Mouse (Mus musculus) MEL (cell line): ENCODE data around the gene Nap1l1. TPM values are rescaled to one million over a fixed set of nuclear protein-coding genes. Genes with fewer than 3 reads are reported as not detected.
A peak's percentile ranks its signal among the peaks of the same experiment; 100 is the strongest.

Source experiments
- DNase-seq: peaks from one replicate; pipeline ENCODE4 v3.0.0; 2011; ENCODE audit warnings: low read depth, low spot score
- H3K27ac ChIP-seq: 2 replicates; pipeline ENCODE4 v1.5.1; 2012; ENCODE audit warnings: low read depth, mild to moderate bottlenecking, control low read depth, low read length, moderate library complexity; ENCODE audit not compliant: control insufficient read depth
- H3K27me3 ChIP-seq, 2 experiments: fragments of 150-350 bp in 1 of 2; sonication (generic) in 1 of 2; 2 replicates each; pipeline ENCODE4 v1.6.1; 2012; ENCODE audit warnings: low read length in 2 of 2, mild to moderate bottlenecking in 2 of 2, improper control_type of control experiment in 1 of 2, moderate library complexity in 1 of 2; ENCODE audit not compliant: insufficient read depth in 2 of 2, control insufficient read depth in 1 of 2
- H3K36me3 ChIP-seq, 2 experiments: 2 replicates each; pipeline ENCODE4 v1.6.1; 2012 to 2014; ENCODE audit warnings: low read length in 2 of 2, improper control_type of control experiment in 1 of 2, inconsistent platforms in 1 of 2, mild to moderate bottlenecking in 1 of 2; ENCODE audit not compliant: insufficient read depth in 2 of 2, control insufficient read depth in 1 of 2
- H3K4me1 ChIP-seq, 2 experiments: fragments of 150-350 bp in 1 of 2; sonication (generic) in 1 of 2; 2 replicates each; pipeline ENCODE4 v1.6.1; 2012; ENCODE audit warnings: low read length in 2 of 2, improper control_type of control experiment in 1 of 2, mild to moderate bottlenecking in 1 of 2; ENCODE audit not compliant: insufficient read depth in 2 of 2, control insufficient read depth in 1 of 2
- H3K4me3 ChIP-seq, 2 experiments: fragments of 150-350 bp in 1 of 2; sonication (generic) in 1 of 2; 2 replicates each; pipeline ENCODE4 v1.5.1; 2012; ENCODE audit warnings: low read depth in 2 of 2, low read length in 2 of 2, mild to moderate bottlenecking in 2 of 2, moderate library complexity in 2 of 2, control low read depth in 1 of 2, improper control_type of control experiment in 1 of 2; ENCODE audit not compliant: control insufficient read depth in 1 of 2, insufficient read depth in 1 of 2
- H3K79me2 ChIP-seq: 2 replicates; pipeline ENCODE4 v1.6.1; 2012; ENCODE audit warnings: mild to moderate bottlenecking, low read length, moderate library complexity; ENCODE audit not compliant: control insufficient read depth, poor library complexity, insufficient read depth
- H3K9ac ChIP-seq: 2 replicates; pipeline ENCODE4 v1.6.1; 2012; ENCODE audit warnings: low read depth, mild to moderate bottlenecking, control low read depth, low read length, moderate library complexity; ENCODE audit not compliant: control insufficient read depth, poor library complexity, severe bottlenecking
- H3K9me3 ChIP-seq: fragments of 150-350 bp; sonication (generic); replicated peaks from 2 replicates; pipeline ENCODE4 v1.6.1; 2012; ENCODE audit warnings: mild to moderate bottlenecking, low read length, improper control_type of control experiment, moderate library complexity; ENCODE audit not compliant: insufficient read depth
- BHLHE40 ChIP-seq: IDR thresholded peaks from 2 replicates; pipeline ENCODE4 v1.6.1; 2012; ENCODE audit warnings: low read depth, mild to moderate bottlenecking, inconsistent platforms, low read length, improper control_type of control experiment, borderline replicate concordance
- CHD1 ChIP-seq: IDR thresholded peaks from 2 replicates; pipeline ENCODE4 v1.6.1; 2012; ENCODE audit warnings: low read depth, mild to moderate bottlenecking, inconsistent platforms, low read length, improper control_type of control experiment
- CHD2 ChIP-seq: IDR thresholded peaks from 2 replicates; pipeline ENCODE4 v1.6.1; 2011; ENCODE audit warnings: low read length, improper control_type of control experiment
- CTCF ChIP-seq, 3 experiments: IDR thresholded peaks in 2 of 3; conservative IDR thresholded peaks in 1 of 3; 2 replicates each; pipeline ENCODE4 v1.5.1; 2011 to 2012; ENCODE audit warnings: low read length in 3 of 3, low read depth in 2 of 3, mild to moderate bottlenecking in 2 of 3, improper control_type of control experiment in 1 of 3, inconsistent platforms in 1 of 3, mixed read lengths in 1 of 3, moderate library complexity in 1 of 3; ENCODE audit not compliant: control insufficient read depth in 1 of 3, insufficient read depth in 1 of 3, poor library complexity in 1 of 3, severe bottlenecking in 1 of 3
- E2F4 ChIP-seq: IDR thresholded peaks from 2 replicates; pipeline ENCODE4 v1.6.1; 2011; ENCODE audit warnings: low read depth, low read length, improper control_type of control experiment, borderline replicate concordance
- EP300 ChIP-seq, 2 experiments: IDR thresholded peaks; 2 replicates each; pipeline ENCODE4 v1.6.1; 2011; ENCODE audit warnings: improper control_type of control experiment in 2 of 2, low read length in 2 of 2, low read depth in 1 of 2, mild to moderate bottlenecking in 1 of 2
- ETS1 ChIP-seq: IDR thresholded peaks from 2 replicates; pipeline ENCODE4 v1.6.1; 2012; ENCODE audit warnings: low read depth, mild to moderate bottlenecking, inconsistent platforms, low read length, improper control_type of control experiment, moderate library complexity
- GABPA ChIP-seq: IDR thresholded peaks from 2 replicates; pipeline ENCODE4 v1.6.1; 2012; ENCODE audit warnings: low read depth, mild to moderate bottlenecking, inconsistent platforms, low read length, improper control_type of control experiment, moderate library complexity
- GATA1 ChIP-seq: IDR thresholded peaks from 2 replicates; pipeline ENCODE4 v1.6.1; 2011; ENCODE audit warnings: low read depth, low read length, improper control_type of control experiment
- JUND ChIP-seq: IDR thresholded peaks from 2 replicates; pipeline ENCODE4 v1.6.1; 2011; ENCODE audit warnings: low read depth, mild to moderate bottlenecking, improper control_type of control experiment, low read length
- KAT2A ChIP-seq: conservative IDR thresholded peaks from 2 replicates; pipeline ENCODE4 v1.6.1; 2012; ENCODE audit warnings: low read depth, low read length, improper control_type of control experiment, inconsistent platforms
- MAFK ChIP-seq: IDR thresholded peaks from 2 replicates; pipeline ENCODE4 v1.6.1; 2011; ENCODE audit warnings: low read depth, mild to moderate bottlenecking, low read length, improper control_type of control experiment, borderline replicate concordance
- MEF2A ChIP-seq: IDR thresholded peaks from 2 replicates; pipeline ENCODE4 v1.6.1; 2014; ENCODE audit warnings: low read depth, mild to moderate bottlenecking, inconsistent platforms, low read length, improper control_type of control experiment; ENCODE audit not compliant: poor library complexity, insufficient replicate concordance, severe bottlenecking; ENCODE audit errors: extremely low read depth
- MYB ChIP-seq: IDR thresholded peaks from 2 replicates; pipeline ENCODE4 v1.6.1; 2011; ENCODE audit warnings: mild to moderate bottlenecking, low read depth, low read length, improper control_type of control experiment
- MYC ChIP-seq: IDR thresholded peaks from 2 replicates; pipeline ENCODE4 v1.6.1; 2011; ENCODE audit warnings: low read depth, mild to moderate bottlenecking, low read length, improper control_type of control experiment, moderate library complexity
- NELFE ChIP-seq: IDR thresholded peaks from 2 replicates; pipeline ENCODE4 v1.6.1; 2011; ENCODE audit warnings: low read depth, low read length, improper control_type of control experiment
- POLR2A ChIP-seq, 2 experiments: IDR thresholded peaks; 2 replicates each; pipeline ENCODE4 v1.6.1; 2011 to 2012; ENCODE audit warnings: low read length in 2 of 2, mild to moderate bottlenecking in 2 of 2, control low read depth in 1 of 2, improper control_type of control experiment in 1 of 2, low read depth in 1 of 2, moderate library complexity in 1 of 2; ENCODE audit not compliant: control insufficient read depth in 1 of 2, insufficient read depth in 1 of 2, poor library complexity in 1 of 2
- POLR2AphosphoS2 ChIP-seq: IDR thresholded peaks from 2 replicates; pipeline ENCODE4 v1.6.1; 2011; ENCODE audit warnings: low read length, improper control_type of control experiment
- POLR2AphosphoS5 ChIP-seq: IDR thresholded peaks from 2 replicates; pipeline ENCODE4 v1.6.1; 2012; ENCODE audit warnings: low read depth, borderline replicate concordance, mild to moderate bottlenecking, inconsistent platforms, low read length, moderate library complexity, mixed read lengths
- RCOR1 ChIP-seq: IDR thresholded peaks from 2 replicates; pipeline ENCODE4 v1.6.1; 2012; ENCODE audit warnings: low read depth, mild to moderate bottlenecking, inconsistent platforms, low read length, improper control_type of control experiment
- SMC3 ChIP-seq: IDR thresholded peaks from 2 replicates; pipeline ENCODE4 v1.6.1; 2011; ENCODE audit warnings: low read depth, low read length, improper control_type of control experiment
- TAL1 ChIP-seq: IDR thresholded peaks from 2 replicates; pipeline ENCODE4 v1.6.1; 2012; ENCODE audit warnings: mild to moderate bottlenecking, inconsistent platforms, low read length, moderate library complexity, mixed read lengths
- TBP ChIP-seq: IDR thresholded peaks from 2 replicates; pipeline ENCODE4 v1.8.0; 2011; ENCODE audit warnings: low read depth, low read length, improper control_type of control experiment
- TCF12 ChIP-seq: IDR thresholded peaks from 2 replicates; pipeline ENCODE4 v1.6.1; 2014; ENCODE audit warnings: low read depth, mild to moderate bottlenecking, inconsistent platforms, low read length, improper control_type of control experiment, moderate library complexity
- UBTF ChIP-seq: IDR thresholded peaks from 2 replicates; pipeline ENCODE4 v1.6.1; 2012; ENCODE audit warnings: low read depth, mild to moderate bottlenecking, inconsistent platforms, low read length, improper control_type of control experiment, moderate library complexity, borderline replicate concordance; ENCODE audit not compliant: insufficient read depth
- USF2 ChIP-seq, 2 experiments: IDR thresholded peaks; 2 replicates each; pipeline ENCODE4 v1.6.1; 2011 to 2012; ENCODE audit warnings: improper control_type of control experiment in 2 of 2, low read length in 2 of 2, borderline replicate concordance in 1 of 2, inconsistent platforms in 1 of 2, low read depth in 1 of 2, mild to moderate bottlenecking in 1 of 2; ENCODE audit not compliant: insufficient read depth in 1 of 2
- ZKSCAN1 ChIP-seq: IDR thresholded peaks from 2 replicates; pipeline ENCODE4 v1.6.1; 2012; ENCODE audit warnings: low read depth, mild to moderate bottlenecking, inconsistent platforms, low read length, improper control_type of control experiment, moderate library complexity
- ZMIZ1 ChIP-seq: IDR thresholded peaks from 2 replicates; pipeline ENCODE4 v1.6.1; 2012; ENCODE audit warnings: low read depth, mild to moderate bottlenecking, inconsistent platforms, low read length, improper control_type of control experiment, moderate library complexity
- ZNF384 ChIP-seq: IDR thresholded peaks from 2 replicates; pipeline ENCODE4 v1.6.1; 2012; ENCODE audit warnings: low read depth, mild to moderate bottlenecking, inconsistent platforms, low read length, improper control_type of control experiment
- polyA plus RNA-seq, 2 experiments: library from polyadenylated mRNA; stranded (reverse) in 1 of 2; unstranded in 1 of 2; fragments of >175 nt in 1 of 2; fragments of >200 nt in 1 of 2; gene quantifications; 2 replicates each; pipeline versions ENCODE4 v1.2.1 to v1.2.4; 2012; ENCODE audit warnings: low replicate concordance in 2 of 2, low read depth in 1 of 2; ENCODE audit not compliant: insufficient read length in 2 of 2, insufficient read depth in 1 of 2, missing spikeins in 1 of 2
- total RNA-seq: library from RNA; depleted of rRNA; stranded (reverse); fragments of 300-350 nt; gene quantifications from 2 replicates; pipeline ENCODE4 v1.2.3, GENCODE M21; 2012

The Nap1l1 gene
- total and polyA plus RNA-seq, 3 experiments = 183 to 591 (median 296) TPM

- Histone ChIP-seq H3K79me2 (no peaks in the 10 kb centered on the region; the same call in 1 of the 2 replicates), H3K27ac (no peak overlapping the region), H3K36me3 (peaks cover 0 to 4% of the 10 kb centered on the region in 2 experiments; a peak in 2 of 4 replicates), H3K9me3 (no peaks in the 10 kb centered on the region), H3K27me3 (no peaks in the 10 kb centered on the region), H3K4me3 (peak overlapping the region; percentile 50 to 81), H3K9ac (peak overlapping the region; percentile 74)
- no peak for DNase-seq
- no peak for TF ChIP-seq ZNF384
- TF ChIP-seq ZKSCAN1 = no peak
- TF ChIP-seq UBTF = no peak
- TF ChIP-seq MYB = no peak
- TF ChIP-seq KAT2A = no peak
- no peak for TF ChIP-seq JUND
- TF ChIP-seq GABPA = no peak
- TF ChIP-seq, all 39 proteins: peak for 0
- no peaks in the 10 kb centered on the region for H3K4me1 ChIP-seq
Measured at GRCm38 (mm10) chr10:111506926-111507459, 34.0 kb downstream of the Nap1l1 start.

GRCm38 (mm10) chr10:111507460-111508211, 34.6 kb downstream of the Nap1l1 start:
- Histone ChIP-seq H3K4me1 (no peaks in the 10 kb centered on the region), H3K27me3 (no peaks in the 10 kb centered on the region), H3K27ac (no peak overlapping the region), H3K36me3 (peaks cover 0 to 4% of the 10 kb centered on the region in 2 experiments; a peak in 2 of 4 replicates), H3K79me2 (no peaks in the 10 kb centered on the region; the same call in 1 of the 2 replicates), H3K9me3 (no peaks in the 10 kb centered on the region), H3K9ac (peak overlapping the region; percentile 9; the same call in 1 of the 2 replicates), H3K4me3 (peak overlapping the region; percentile 50 to 81; a peak in 3 of 4 replicates)
- peak; percentile 47 for DNase-seq
- TF ChIP-seq ETS1 (no peak), TAL1 (no peak), ZMIZ1 (no peak), CHD2 (no peak), GABPA (no peak), CTCF (IDR thresholded peaks at IDR 0.05 in 2 of 3, conservative IDR thresholded peaks at IDR 0.05 in 1 of 3; ENCODE audit: control insufficient read depth in 1 of 3, insufficient read depth in 1 of 3, low read depth in 2 of 3, low read length in 3 of 3, poor library complexity in 1 of 3, severe bottlenecking in 1 of 3) (peak in 2 of 3 experiments; percentile 48 to 62; a peak in 4 of 6 replicates), E2F4 (no peak), BHLHE40 (no peak), NELFE (no peak), RCOR1 (no peak), UBTF (no peak), MYC (no peak), CHD1 (no peak), POLR2A (IDR thresholded peaks at IDR 0.05; ENCODE audit: control insufficient read depth in 1 of 2, insufficient read depth in 1 of 2, low read depth in 1 of 2, low read length in 2 of 2, poor library complexity in 1 of 2) (no peak), TCF12 (no peak), TBP (no peak), POLR2AphosphoS2 (no peak), ZNF384 (no peak), EP300 (IDR thresholded peaks at IDR 0.05; ENCODE audit: low read depth in 1 of 2, low read length in 2 of 2) (no peak), SMC3 (peak; percentile 70), USF2 (IDR thresholded peaks at IDR 0.05; ENCODE audit: borderline replicate concordance in 1 of 2, insufficient read depth in 1 of 2, low read depth in 1 of 2, low read length in 2 of 2) (no peak), JUND (no peak), MEF2A (no peak), ZKSCAN1 (no peak), MAFK (no peak), POLR2AphosphoS5 (no peak), GATA1 (no peak)
